Mouse (Mus musculus) lung, embryonic 15.5 days (tissue): ENCODE data around the gene Hs3st2. TPM values are rescaled to one million over a fixed set of nuclear protein-coding genes. Genes with fewer than 3 reads are reported as not detected.

Experiments
- ATAC-seq: fragments of 200-750 bp; cut with Nextera tagmentation; 2 replicates; pipeline ENCODE4 v1.8.0; 2017; ENCODE audit warnings: moderate number of reproducible peaks, borderline replicate concordance; ENCODE audit not compliant: low FRiP score, low TSS enrichment; ENCODE audit errors: extremely low read depth
- H3K27ac ChIP-seq: fragments of 300-500 bp; sonication (generic); 2 replicates; pipeline ENCODE4 v1.5.1; 2015; ENCODE audit warnings: moderate library complexity, mild to moderate bottlenecking, inconsistent platforms
- H3K27me3 ChIP-seq: fragments of 300-500 bp; sonication (generic); 2 replicates; pipeline ENCODE4 v1.6.1; 2015; ENCODE audit warnings: inconsistent platforms
- H3K36me3 ChIP-seq: fragments of 300-500 bp; sonication (generic); 2 replicates; pipeline ENCODE4 v1.6.1; 2015; ENCODE audit warnings: inconsistent platforms
- H3K4me1 ChIP-seq: fragments of 300-500 bp; sonication (generic); 2 replicates; pipeline ENCODE4 v1.6.1; 2015; ENCODE audit warnings: inconsistent platforms
- H3K4me2 ChIP-seq: fragments of 300-500 bp; sonication (generic); 2 replicates; pipeline ENCODE4 v1.6.1; 2015; ENCODE audit warnings: inconsistent platforms, mild to moderate bottlenecking, moderate library complexity
- H3K4me3 ChIP-seq: fragments of 300-500 bp; sonication (generic); 2 replicates; pipeline ENCODE4 v1.5.1; 2015; ENCODE audit warnings: mild to moderate bottlenecking, inconsistent platforms
- H3K9ac ChIP-seq: fragments of 300-500 bp; sonication (generic); 2 replicates; pipeline ENCODE4 v1.6.1; 2015; ENCODE audit warnings: inconsistent platforms
- H3K9me3 ChIP-seq: fragments of 300-500 bp; sonication (generic); 2 replicates; pipeline ENCODE4 v1.6.1; 2016; ENCODE audit warnings: inconsistent platforms
- WGBS: fragments of 180-500 bp; shearing (Covaris S2); methylation state at CpG from one replicate; pipeline ENCODE4 v1.1.7; 2015; 5-methylcytosine and 5-hydroxymethylcytosine counted together
- polyA plus RNA-seq: library from polyadenylated mRNA; unstranded; fragments of >200 nt; fragmentation: Nextera tagmentation; extraction: Ambion mirVana; gene quantifications from 2 replicates; pipeline ENCODE4 v1.2.1, GENCODE M21; 2015

The Hs3st2 gene
- polyA plus RNA-seq, 1 experiment from 2014 or later, result 0.20 TPM

DNA sequence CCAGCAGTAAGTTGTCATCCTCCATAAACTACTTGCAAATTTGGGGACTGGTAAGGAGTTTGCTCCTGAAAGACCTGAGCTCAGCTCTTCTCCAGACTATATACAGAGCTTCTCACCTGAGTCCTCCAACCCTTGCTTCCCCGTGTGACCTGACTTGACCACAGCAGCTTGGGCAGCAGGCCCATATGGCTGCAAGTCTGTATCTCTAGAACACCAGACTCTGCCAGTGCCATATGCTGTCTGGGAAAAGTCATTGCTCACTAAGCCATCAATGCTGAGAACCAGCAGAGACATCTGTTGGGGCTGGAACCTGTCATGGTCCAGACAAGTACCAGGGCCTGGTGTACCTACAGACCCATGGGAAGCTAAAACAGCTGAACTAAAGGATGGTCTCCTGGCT lies 73.5 kb downstream of the Hs3st2 start:
- no peaks in the 10 kb centered on the region for H3K9me3 ChIP-seq
- WGBS, result 71% methylated on average over 1 of the region's 1 CpGs
- H3K4me3 ChIP-seq, result no peak overlapping the region
- no peak for ATAC-seq
- no peaks in the 10 kb centered on the region for H3K36me3 ChIP-seq
- H3K27ac ChIP-seq, result no peak overlapping the region
- no peak overlapping the region for H3K4me2 ChIP-seq
- no peaks in the 10 kb centered on the region for H3K27me3 ChIP-seq
- no peak overlapping the region for H3K9ac ChIP-seq
- H3K4me1 ChIP-seq, result no peaks in the 10 kb centered on the region

DNA sequence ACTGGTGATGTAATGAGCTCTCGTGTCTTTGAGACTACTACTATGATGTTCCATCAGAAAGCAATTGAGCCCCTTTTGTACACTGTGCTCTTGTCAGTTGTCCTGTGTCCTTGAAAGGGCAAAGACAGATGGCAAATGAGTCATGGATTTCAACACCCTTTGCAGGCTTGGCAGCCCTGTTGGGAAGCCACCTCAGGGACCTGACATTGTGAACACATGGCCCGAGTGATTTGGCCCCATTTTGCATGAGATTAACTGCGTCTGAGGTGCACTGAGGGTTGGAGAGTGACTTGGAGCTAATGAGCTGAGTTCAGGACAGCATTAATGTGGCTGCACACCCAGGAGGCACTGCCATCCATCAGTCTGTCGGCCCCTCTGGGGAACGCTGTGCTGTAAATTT lies 74.7 kb downstream of the Hs3st2 start:
- no peak for ATAC-seq
- no peaks in the 10 kb centered on the region for H3K27me3 ChIP-seq
- no peak overlapping the region for H3K27ac ChIP-seq
- H3K9me3 ChIP-seq, result no peaks in the 10 kb centered on the region
- H3K9ac ChIP-seq, result no peak overlapping the region
- H3K4me1 ChIP-seq, result no peaks in the 10 kb centered on the region
- H3K4me2 ChIP-seq, result no peak overlapping the region
- H3K36me3 ChIP-seq, result no peaks in the 10 kb centered on the region
- WGBS, result 59% methylated on average over 5 of the region's 5 CpGs
- H3K4me3 ChIP-seq, result no peak overlapping the region

DNA sequence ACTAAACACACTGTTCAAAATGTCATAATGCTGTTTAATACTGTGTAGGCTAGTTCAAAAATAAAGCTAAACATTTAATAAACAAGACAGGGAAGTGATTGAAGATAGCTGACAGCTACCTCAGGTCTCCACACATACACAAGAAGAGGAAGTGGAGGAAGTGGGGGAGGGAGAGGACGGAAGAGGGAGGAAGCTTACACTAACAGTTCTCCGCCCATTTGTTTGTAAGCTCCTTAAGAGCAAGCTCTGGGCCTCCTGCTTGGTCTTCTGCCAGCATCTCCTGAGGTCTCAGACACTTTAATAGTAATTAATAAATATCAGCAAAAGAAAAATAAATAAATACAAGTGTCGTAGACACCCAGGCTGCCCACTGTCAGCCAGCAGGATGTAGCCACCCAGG lies 77.8 kb downstream of the Hs3st2 start:
- H3K4me1 ChIP-seq, result no peaks in the 10 kb centered on the region
- H3K9me3 ChIP-seq, result no peaks in the 10 kb centered on the region
- H3K4me3 ChIP-seq, result no peak overlapping the region
- no peak for ATAC-seq
- H3K9ac ChIP-seq, result no peak overlapping the region
- no peak overlapping the region for H3K27ac ChIP-seq
- no peaks in the 10 kb centered on the region for H3K27me3 ChIP-seq
- no peak overlapping the region for H3K4me2 ChIP-seq
- WGBS, result 21% methylated on average over 3 of the region's 3 CpGs
- H3K36me3 ChIP-seq, result no peaks in the 10 kb centered on the region

DNA sequence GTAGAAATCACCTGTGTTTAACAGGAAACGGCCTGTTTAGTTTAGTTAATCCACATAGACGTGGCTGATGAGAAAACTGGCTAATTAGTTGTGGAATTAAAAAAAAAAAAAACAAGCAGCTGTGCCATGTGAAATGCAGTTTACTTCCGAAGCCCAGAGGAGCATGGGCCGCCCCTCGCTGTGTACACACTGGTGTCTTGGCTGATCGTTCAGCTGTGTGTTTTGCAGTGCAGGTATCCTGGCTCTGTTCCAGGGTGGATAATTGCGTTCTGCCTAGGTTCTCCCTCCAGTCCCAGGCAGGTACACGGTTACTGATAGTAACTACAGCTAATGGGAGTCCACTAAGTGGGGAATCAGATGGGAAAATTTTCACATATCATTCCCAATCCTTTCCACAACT lies 86.6 kb downstream of the Hs3st2 start:
- Histone ChIP-seq H3K9ac (no peak overlapping the region), H3K4me1 (no peaks in the 10 kb centered on the region), H3K4me2 (no peak overlapping the region), H3K36me3 (no peaks in the 10 kb centered on the region), H3K27ac (no peak overlapping the region), H3K27me3 (no peaks in the 10 kb centered on the region), H3K9me3 (no peaks in the 10 kb centered on the region), H3K4me3 (no peak overlapping the region)
- 37% methylated on average over 8 of the region's 8 CpGs for WGBS
- ATAC-seq, result no peak

DNA sequence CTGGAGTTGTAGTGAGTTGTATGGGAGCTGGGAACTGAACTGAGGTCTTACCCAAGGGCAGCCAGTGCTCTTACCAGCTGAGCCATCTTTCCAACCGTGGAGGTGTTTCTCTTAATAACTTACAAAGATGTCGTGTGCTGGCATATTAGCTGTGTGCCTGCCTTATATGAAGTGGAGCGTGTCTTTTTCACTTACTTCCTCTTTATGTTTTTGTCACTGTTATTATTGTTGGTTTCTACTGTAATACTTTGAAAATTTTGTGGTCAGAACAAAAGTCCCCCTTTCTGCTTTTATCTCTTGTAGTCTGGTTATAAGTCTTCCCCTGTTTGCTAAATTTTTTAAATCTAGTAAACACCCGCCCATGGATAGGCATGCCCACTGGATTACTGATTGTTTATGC lies 88.4 kb downstream of the Hs3st2 start:
- H3K9ac ChIP-seq, result no peak overlapping the region
- no peaks in the 10 kb centered on the region for H3K36me3 ChIP-seq
- no peak for ATAC-seq
- H3K4me1 ChIP-seq, result no peaks in the 10 kb centered on the region
- H3K27ac ChIP-seq, result no peak overlapping the region
- H3K27me3 ChIP-seq, result no peaks in the 10 kb centered on the region
- no peak overlapping the region for H3K4me3 ChIP-seq
- H3K9me3 ChIP-seq, result no peaks in the 10 kb centered on the region
- H3K4me2 ChIP-seq, result no peak overlapping the region
- WGBS, result 71% methylated on average over 4 of the region's 4 CpGs

DNA sequence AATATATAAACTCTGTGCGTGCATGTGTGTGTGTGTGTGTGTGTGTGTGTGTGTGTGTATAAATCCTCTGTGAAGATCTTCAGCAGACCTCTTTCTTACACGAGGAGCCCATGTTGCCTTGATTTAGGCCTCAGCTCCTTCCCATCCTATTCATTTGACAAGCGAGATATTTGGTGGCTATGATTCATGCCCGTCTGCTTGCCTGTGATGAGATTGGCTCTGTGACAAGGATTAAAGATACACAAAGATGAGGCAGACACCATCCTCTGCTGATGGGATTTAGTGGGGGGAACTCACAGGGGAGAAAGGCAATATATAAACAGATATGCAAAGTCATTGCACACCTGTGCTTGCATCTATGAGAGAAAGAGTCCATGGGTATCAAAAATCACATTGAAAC lies 92.9 kb downstream of the Hs3st2 start:
- no peak overlapping the region for H3K9ac ChIP-seq
- H3K4me2 ChIP-seq, result no peak overlapping the region
- no peak overlapping the region for H3K27ac ChIP-seq
- no peaks in the 10 kb centered on the region for H3K4me1 ChIP-seq
- no peaks in the 10 kb centered on the region for H3K9me3 ChIP-seq
- H3K27me3 ChIP-seq, result no peaks in the 10 kb centered on the region
- H3K36me3 ChIP-seq, result no peaks in the 10 kb centered on the region
- no peak for ATAC-seq
- H3K4me3 ChIP-seq, result no peak overlapping the region
- 69% methylated on average over 4 of the region's 4 CpGs for WGBS

DNA sequence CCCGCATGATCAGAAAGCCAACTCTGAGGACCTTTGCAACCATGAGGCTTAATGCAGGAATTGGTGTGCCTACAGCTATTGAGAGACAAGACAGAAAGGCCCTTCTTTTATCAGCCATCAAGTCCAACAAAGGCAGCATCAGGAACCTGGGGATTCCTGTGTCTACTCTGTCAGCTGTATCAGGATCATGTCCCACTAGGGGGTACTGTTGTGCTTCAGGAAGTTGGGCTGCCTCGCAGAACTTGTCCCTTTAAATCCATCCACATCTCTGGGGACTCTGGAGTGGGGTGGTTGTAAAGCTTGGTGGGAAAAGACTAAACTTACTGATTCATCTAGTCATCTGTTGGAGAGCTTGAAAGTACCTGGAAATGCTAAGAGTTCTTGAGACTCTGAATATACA lies 93.6 kb downstream of the Hs3st2 start:
- no peaks in the 10 kb centered on the region for H3K27me3 ChIP-seq
- ATAC-seq, result no peak
- WGBS, result 75% methylated on average over 2 of the region's 2 CpGs

DNA sequence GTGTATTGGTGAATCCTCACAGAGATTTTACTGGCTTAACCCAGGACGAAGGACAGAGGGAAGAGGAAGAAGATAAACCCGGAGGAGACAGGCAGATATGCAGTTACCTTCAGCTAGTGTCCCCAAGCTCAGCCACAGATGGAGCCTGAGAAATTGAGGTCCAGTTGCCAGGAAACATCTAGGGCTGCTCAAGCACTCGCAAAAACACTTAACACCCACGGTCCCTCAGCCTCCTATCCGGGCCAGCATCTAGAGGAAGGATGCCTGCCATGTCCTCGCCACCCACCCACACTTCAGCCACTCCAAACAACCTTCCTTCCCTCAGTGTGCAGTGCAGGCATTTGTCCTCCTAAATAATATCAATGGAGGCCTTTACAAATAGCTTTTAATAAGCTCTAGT lies 95.6 kb downstream of the Hs3st2 start:
- no peak for ATAC-seq
- Histone ChIP-seq H3K36me3 (no peaks in the 10 kb centered on the region), H3K27me3 (no peaks in the 10 kb centered on the region), H3K4me1 (no peaks in the 10 kb centered on the region), H3K4me3 (no peak overlapping the region), H3K9ac (no peak overlapping the region), H3K27ac (no peak overlapping the region), H3K9me3 (no peaks in the 10 kb centered on the region), H3K4me2 (no peak overlapping the region)
- whole genome bisulfite sequencing, result 58% methylated on average over 6 of the region's 6 CpGs

More for the DNA sequence above, 93.6 kb downstream of the Hs3st2 start:
- H3K27ac ChIP-seq, result no peak overlapping the region
- H3K4me3 ChIP-seq, result no peak overlapping the region
- H3K9me3 ChIP-seq, result no peaks in the 10 kb centered on the region
- no peaks in the 10 kb centered on the region for H3K36me3 ChIP-seq
- no peak overlapping the region for H3K4me2 ChIP-seq
- no peak overlapping the region for H3K9ac ChIP-seq
- H3K4me1 ChIP-seq, result no peaks in the 10 kb centered on the region

DNA sequence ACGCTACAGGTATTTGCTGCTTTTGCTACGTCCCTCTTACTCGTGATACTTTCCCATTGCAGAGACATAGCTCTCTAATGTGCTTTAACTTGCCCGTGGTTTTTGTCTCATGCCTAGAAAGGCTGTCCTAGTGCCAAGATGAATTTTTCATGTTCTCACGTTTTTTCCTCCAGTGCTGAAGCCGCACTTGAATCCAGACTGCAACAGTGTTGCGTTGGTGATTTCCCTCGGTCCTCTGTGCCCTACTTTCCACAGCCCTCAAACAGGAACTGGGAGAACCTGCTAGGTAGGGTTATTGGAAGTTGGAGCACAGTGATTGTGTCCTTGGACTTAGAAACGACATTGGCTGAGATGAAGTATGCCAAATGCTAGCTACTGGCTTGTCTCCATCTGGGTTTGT lies 97.7 kb downstream of the Hs3st2 start:
- no peak overlapping the region for H3K4me3 ChIP-seq
- H3K27ac ChIP-seq, result no peak overlapping the region
- 70% methylated on average over 9 of the region's 9 CpGs for WGBS
- H3K36me3 ChIP-seq, result no peaks in the 10 kb centered on the region
- H3K27me3 ChIP-seq, result no peaks in the 10 kb centered on the region
- H3K4me2 ChIP-seq, result no peak overlapping the region
- H3K9ac ChIP-seq, result no peak overlapping the region
- H3K4me1 ChIP-seq, result no peaks in the 10 kb centered on the region
- no peaks in the 10 kb centered on the region for H3K9me3 ChIP-seq
- no peak for ATAC-seq

DNA sequence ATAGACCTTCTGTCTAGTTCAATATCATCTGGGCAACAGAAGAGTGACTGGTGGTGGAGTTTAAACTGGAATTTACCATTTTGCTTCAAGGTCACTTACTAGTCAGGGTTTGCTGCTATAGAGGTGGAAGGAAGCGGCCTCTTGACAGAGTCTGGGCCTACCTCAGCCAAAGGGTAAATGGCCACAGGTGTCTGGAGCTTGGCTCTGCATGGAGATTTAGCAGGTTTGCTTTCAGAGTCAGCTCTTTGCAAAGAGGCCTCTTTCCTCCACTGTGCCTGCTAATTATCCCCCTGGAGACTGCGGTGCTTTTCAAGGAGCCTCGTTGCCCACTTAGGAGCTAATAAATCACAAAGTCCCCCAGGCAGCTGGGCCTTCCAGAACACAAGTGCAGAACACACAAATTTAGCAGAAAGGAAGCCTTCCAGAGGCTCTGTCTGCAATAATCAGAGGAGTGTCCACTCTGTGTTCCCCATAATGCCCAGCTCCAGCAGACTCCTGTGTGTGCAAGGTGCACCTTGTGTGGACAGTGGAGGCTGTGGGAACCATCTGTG lies 99.9 kb downstream of the Hs3st2 start:
- Histone ChIP-seq H3K36me3 (no peaks in the 10 kb centered on the region), H3K9me3 (no peaks in the 10 kb centered on the region), H3K27me3 (no peaks in the 10 kb centered on the region), H3K4me3 (no peak overlapping the region), H3K9ac (no peak overlapping the region), H3K4me2 (no peak overlapping the region), H3K4me1 (no peaks in the 10 kb centered on the region), H3K27ac (no peak overlapping the region)
- 51% methylated on average over 3 of the region's 3 CpGs for WGBS
- no peak for ATAC-seq

DNA sequence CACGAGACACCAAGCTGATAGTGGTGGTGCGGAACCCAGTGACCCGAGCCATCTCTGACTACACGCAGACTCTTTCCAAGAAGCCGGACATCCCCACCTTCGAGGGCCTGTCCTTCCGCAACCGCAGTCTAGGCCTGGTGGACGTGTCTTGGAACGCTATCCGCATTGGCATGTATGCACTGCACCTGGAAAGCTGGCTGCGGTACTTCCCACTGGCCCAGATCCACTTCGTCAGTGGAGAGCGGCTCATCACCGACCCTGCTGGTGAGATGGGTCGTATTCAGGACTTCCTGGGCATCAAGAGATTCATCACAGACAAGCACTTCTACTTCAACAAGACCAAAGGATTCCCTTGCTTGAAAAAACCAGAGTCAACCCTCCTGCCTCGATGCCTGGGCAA lies 108.9 kb downstream of the Hs3st2 start:
- H3K27ac ChIP-seq, result no peak overlapping the region
- no peaks in the 10 kb centered on the region for H3K27me3 ChIP-seq
- no peak overlapping the region for H3K9ac ChIP-seq
- no peak overlapping the region for H3K4me3 ChIP-seq
- no peaks in the 10 kb centered on the region for H3K4me1 ChIP-seq
- no peak for ATAC-seq
- 87% methylated on average over 17 of the region's 17 CpGs for WGBS
- no peaks in the 10 kb centered on the region for H3K9me3 ChIP-seq
- no peaks in the 10 kb centered on the region for H3K36me3 ChIP-seq
- H3K4me2 ChIP-seq, result no peak overlapping the region

DNA sequence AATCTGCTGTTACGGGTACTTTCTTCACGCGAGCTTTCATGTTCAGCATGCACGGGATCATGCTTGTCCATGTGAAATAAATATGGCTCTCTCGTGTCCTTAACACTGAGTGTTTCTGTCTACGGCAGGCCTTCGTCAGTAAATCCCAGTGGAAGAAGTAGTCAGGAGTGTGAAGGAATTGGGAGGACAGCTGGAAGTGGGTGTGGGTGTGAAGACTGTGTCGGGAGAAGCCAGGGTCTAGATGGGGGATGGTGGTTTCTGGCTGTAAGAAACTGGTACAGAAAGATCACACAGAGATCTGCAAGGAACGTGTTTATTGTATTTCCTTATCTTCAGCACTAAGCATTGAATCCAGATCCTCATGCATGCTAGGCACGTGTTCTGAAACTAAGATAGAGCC lies 110.0 kb downstream of the Hs3st2 start:
- WGBS, result 52% methylated on average over 10 of the region's 10 CpGs
- Histone ChIP-seq H3K36me3 (no peaks in the 10 kb centered on the region), H3K9ac (no peak overlapping the region), H3K4me3 (no peak overlapping the region), H3K27ac (no peak overlapping the region), H3K27me3 (no peaks in the 10 kb centered on the region), H3K9me3 (no peaks in the 10 kb centered on the region), H3K4me2 (no peak overlapping the region), H3K4me1 (no peaks in the 10 kb centered on the region)
- no peak for ATAC-seq

DNA sequence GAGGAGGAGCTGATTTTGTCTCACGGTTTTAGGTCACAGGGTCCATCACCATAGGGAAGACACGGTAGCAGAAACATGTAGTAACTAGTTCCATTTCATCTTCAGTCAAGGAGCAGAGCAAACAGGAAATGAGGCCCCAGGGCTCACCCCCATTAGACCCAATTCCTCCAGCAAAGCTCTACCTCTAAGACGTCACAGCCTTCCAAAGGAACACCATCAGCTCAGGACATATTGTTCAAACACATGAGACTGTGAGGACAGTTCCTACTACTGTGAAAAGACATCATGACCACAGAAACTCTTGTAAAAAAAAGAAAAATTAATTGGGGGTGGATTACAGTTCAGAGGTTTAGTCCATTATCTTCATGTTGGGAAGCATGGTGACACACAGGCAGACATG lies 125.1 kb downstream of the Hs3st2 start:
- no peak for ATAC-seq
- H3K4me2 ChIP-seq, result no peak overlapping the region
- H3K27me3 ChIP-seq, result no peaks in the 10 kb centered on the region
- 44% methylated on average over 3 of the region's 3 CpGs for WGBS
- no peak overlapping the region for H3K4me3 ChIP-seq
- no peaks in the 10 kb centered on the region for H3K36me3 ChIP-seq
- H3K9ac ChIP-seq, result no peak overlapping the region
- no peaks in the 10 kb centered on the region for H3K4me1 ChIP-seq
- H3K9me3 ChIP-seq, result no peaks in the 10 kb centered on the region
- no peak overlapping the region; the same call in 1 of the 2 replicates for H3K27ac ChIP-seq
